Mouse (Mus musculus): ENCODE measurements around the gene Pald1.

The Pald1 gene

GRCm38 (mm10) chr10:61277918-61278674 is 105.2 kb downstream of the Pald1 start:
- DNase-seq (ENCODE audit: low spot score in 2 of 2) = no peak

- no peak for DNase-seq (ENCODE audit: low spot score in 2 of 2)
These were observed 106.3 kb downstream of the Pald1 start for GRCm38 (mm10) chr10:61277051-61277450.

- DNase-seq (ENCODE audit: low spot score in 2 of 2) = no peak
These were observed 107.6 kb downstream of the Pald1 start for GRCm38 (mm10) chr10:61275669-61276110.

- DNase-seq (ENCODE audit: low spot score in 2 of 2) = no peak
These were observed 108.8 kb downstream of the Pald1 start for GRCm38 (mm10) chr10:61274532-61274931.

- no peak for DNase-seq (ENCODE audit: low spot score in 2 of 2)
These were observed 109.5 kb downstream of the Pald1 start for GRCm38 (mm10) chr10:61273844-61274215.

- no peak for DNase-seq (ENCODE audit: low spot score in 2 of 2)
These were observed 110.1 kb downstream of the Pald1 start, which contains the start of gene Adamts14 for GRCm38 (mm10) chr10:61273081-61273843. TSS of gene Adamts14 (minus strand) at chr10:61273438.

GRCm38 (mm10) chr10:61272631-61273030 is 110.7 kb downstream of the Pald1 start:
- DNase-seq (ENCODE audit: low spot score in 2 of 2) = no peak

GRCm38 (mm10) chr10:61272089-61272626 is 111.2 kb downstream of the Pald1 start:
- no peak for DNase-seq (ENCODE audit: low spot score in 2 of 2)

Data from right cerebral cortex, adult 2 months (tissue).